Mouse (Mus musculus) frontal cortex, postnatal 25 days (tissue): Measurements from ENCODE around the gene Pcf11.
A peak's percentile ranks its signal among the peaks of the same experiment; 100 is the strongest.

Source experiments
- DNase-seq, 2 experiments: peaks; one replicate each; pipeline ENCODE4 v3.0.0; 2022; ENCODE audit warnings: low spot score in 2 of 2

Gene Pcf11

GRCm38 (mm10) chr7:92637021-92637625, 32.6 kb downstream of the Pcf11 start, which contains the start of gene Ankrd42:
Gene Ankrd42, minus strand, starts transcription at chr7:92637142.
- DNase-seq, result peak; percentile 74 to 90

- peak in 1 of 2 experiments; percentile 11 for DNase-seq
These were observed 33.3 kb downstream of the Pcf11 start for GRCm38 (mm10) chr7:92636295-92637011.

- DNase-seq, result no peak
These were observed 39.6 kb downstream of the Pcf11 start for GRCm38 (mm10) chr7:92630167-92630566.

- no peak for DNase-seq
These were observed 45.2 kb downstream of the Pcf11 start for GRCm38 (mm10) chr7:92624488-92624887.

GRCm38 (mm10) chr7:92610830-92611229, 58.9 kb downstream of the Pcf11 start:
- no peak for DNase-seq

GRCm38 (mm10) chr7:92604961-92605360, 64.8 kb downstream of the Pcf11 start:
- no peak for DNase-seq
